In the genomic region with DNA sequence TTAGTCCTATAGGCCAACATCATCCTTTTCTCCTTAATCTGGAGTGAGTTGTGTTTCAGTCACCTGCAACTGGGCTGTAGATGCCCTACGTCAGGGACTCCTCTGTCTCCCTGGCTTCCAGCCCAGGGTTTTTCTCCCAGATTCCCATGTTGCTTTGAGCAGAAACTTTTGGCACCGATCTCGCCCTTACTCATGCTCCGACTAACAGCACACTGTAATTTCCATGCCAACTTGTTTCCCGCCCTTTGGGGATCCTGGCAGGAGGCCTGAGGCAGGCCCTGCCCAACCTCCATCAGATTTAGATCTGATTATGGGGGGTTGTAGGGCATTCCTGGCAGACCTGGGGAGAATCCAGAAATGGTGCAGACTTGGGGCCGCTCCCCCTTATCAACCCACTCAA, we compare ENCODE assay signal across 9 mouse cellular contexts. TPM values are rescaled to one million over a fixed set of nuclear protein-coding genes. Genes with fewer than 3 reads are reported as not detected.
DNase-seq lines count a peak whose midpoint lies in the region; ATAC-seq lines count a peak whose summit lies in the region.
"Had no signal": no experiment of that assay in that cellular context is flagged by ENCODE, and none has a peak within 500 bp of the region (broad histone marks: within the 10 kb centered on the region; RNA-seq: fewer than 3 reads in every experiment).

No protein-coding gene starts in this region.

- peaks cover 2% of the 10 kb centered on the region; the same call in 1 of the 2 replicates for H3K4me1 ChIP-seq in liver, embryonic 11.5 days (replicated peaks; ENCODE audit: control insufficient read depth, insufficient read depth, low read length)

- WGBS in liver, embryonic 11.5 days = 84% methylated on average over 6 of the region's 6 CpGs

- H3K9ac ChIP-seq in liver, embryonic 11.5 days (ENCODE audit: low read depth, low read length) = no peak overlapping the region

- H3K36me3 ChIP-seq in liver, embryonic 11.5 days (ENCODE audit: control insufficient read depth, insufficient read depth, low read length) = no peaks in the 10 kb centered on the region

- ATAC-seq in frontal cortex, adult (ENCODE audit: low TSS enrichment) = no peak; the same call in 1 of the 2 replicates
- no peak for ATAC-seq in liver, embryonic 11.5 days (replicated peaks; ENCODE audit: low FRiP score)

- DNase-seq in frontal cortex, postnatal 10 days (ENCODE audit: low spot score in 2 of 2) = peak; percentile 59 to 73
- DNase-seq in adrenal gland, postnatal 25 days = peak; percentile 85
- peak; percentile 57 to 59 for DNase-seq in gastrocnemius, adult 8-10 months (ENCODE audit: low spot score in 2 of 2)
- peak; percentile 70 for DNase-seq in kidney, postnatal 14 days
- DNase-seq in lung, postnatal 10 days = peak; percentile 85
- DNase-seq in liver, embryonic 11.5 days (ENCODE audit: low spot score) = no peak
- no peak for DNase-seq in spleen, postnatal 10 days (ENCODE audit: low spot score in 2 of 2)

- H3K9me3 ChIP-seq in liver, embryonic 11.5 days (ENCODE audit: control insufficient read depth, low read length) = no peaks in the 10 kb centered on the region

- no peaks in the 10 kb centered on the region for H3K27me3 ChIP-seq in liver, embryonic 11.5 days (replicated peaks; ENCODE audit: control insufficient read depth, insufficient read depth, low read length)

- no peak overlapping the region for H3K4me3 ChIP-seq in liver, embryonic 11.5 days (ENCODE audit: low read depth, low read length)

- H3K4me2 ChIP-seq in liver, embryonic 11.5 days = no peak overlapping the region

- no peak overlapping the region for H3K27ac ChIP-seq in liver, embryonic 11.5 days (ENCODE audit: low read depth, low read length)
- H3K27ac ChIP-seq: macrophage had no signal

RNA-seq across cellular contexts. Expression of a gene that starts 42.0 kb away (rescaled TPM):
- total RNA-seq in adrenal gland, postnatal 25 days (2021) = 11.1 and 15.0 TPM in 2 replicates
- total RNA-seq in gastrocnemius, adult 8-10 months (2022) = 100 to 1,000 TPM in 1 of 4 experiments, 10 to 100 TPM in 3; 78.5 to 117 (median 87.7) TPM
- 4.1 and 5.0 TPM in 2 replicates for polyA plus RNA-seq in liver, embryonic 11.5 days (2014; fragmentation: Nextera tagmentation; extraction: Ambion mirVana)

Comparison
In these comparisons a context has a peak if more than half of its experiments do, and no peak if none do; other contexts are left out.
1. DNase-seq: peak in frontal cortex, postnatal 10 days (2 of 2), adrenal gland, postnatal 25 days (single experiment), gastrocnemius, adult 8-10 months (2 of 2), kidney, postnatal 14 days (single experiment) and lung, postnatal 10 days (single experiment); none in liver, embryonic 11.5 days (single experiment) and spleen, postnatal 10 days (0 of 2).